Mouse (Mus musculus): ENCODE data around the gene Glycam1.

GRCm38 (mm10) chr15:103522458-103523099 lies 42.3 kb downstream of the Glycam1 start:
- TF ChIP-seq CTCF (IDR thresholded peaks at IDR 0.05; ENCODE audit: insufficient read depth, low read length) = no peak
- TF ChIP-seq POLR2A (IDR thresholded peaks at IDR 0.05; ENCODE audit: borderline replicate concordance, extremely low read depth, low read depth, low read length) = no peak
